Mouse (Mus musculus) limb, embryonic 14.5 days (tissue): Measurements from ENCODE around the gene Exoc3l. TPM values are rescaled to one million over a fixed set of nuclear protein-coding genes. Genes with fewer than 3 reads are reported as not detected.

Experiments
- ATAC-seq: fragments of 200-750 bp; cut with Nextera tagmentation; 2 replicates; pipeline ENCODE4 v1.8.0; 2017; ENCODE audit warnings: low read depth, moderate number of reproducible peaks, moderate TSS enrichment; ENCODE audit not compliant: low FRiP score
- DNase-seq: peaks from one replicate; pipeline ENCODE4 v3.0.0-alpha.2; 2015; ENCODE audit warnings: low spot score
- H3K27ac ChIP-seq: fragments of 300-500 bp; sonication (generic); replicated peaks from 2 replicates; pipeline ENCODE4 v1.5.1; 2014; ENCODE audit warnings: low read depth, mild to moderate bottlenecking, low read length, moderate library complexity, mixed read lengths
- H3K27me3 ChIP-seq: fragments of 300-500 bp; sonication (generic); 2 replicates; pipeline ENCODE4 v1.6.1; 2014; ENCODE audit warnings: low read length, mixed read lengths; ENCODE audit not compliant: control insufficient read depth, insufficient read depth
- H3K36me3 ChIP-seq: fragments of 300-500 bp; sonication (generic); 2 replicates; pipeline ENCODE4 v1.6.1; 2014; ENCODE audit warnings: mild to moderate bottlenecking, low read length, moderate library complexity, mixed read lengths; ENCODE audit not compliant: control insufficient read depth, insufficient read depth
- H3K4me1 ChIP-seq: fragments of 300-500 bp; sonication (generic); 2 replicates; pipeline ENCODE4 v1.6.1; 2014; ENCODE audit warnings: antibody characterized with exemption, low read length, mixed read lengths; ENCODE audit not compliant: control insufficient read depth, insufficient read depth
- H3K4me2 ChIP-seq: fragments of 300-500 bp; sonication (generic); replicated peaks from 2 replicates; pipeline ENCODE4 v1.6.1; 2014; ENCODE audit warnings: low read depth, mild to moderate bottlenecking, low read length, moderate library complexity; ENCODE audit not compliant: severe bottlenecking
- H3K4me3 ChIP-seq: fragments of 300-500 bp; sonication (generic); replicated peaks from 2 replicates; pipeline ENCODE4 v1.5.1; 2014; ENCODE audit warnings: low read length
- H3K9ac ChIP-seq: fragments of 300-500 bp; sonication (generic); 2 replicates; pipeline ENCODE4 v1.6.1; 2014; ENCODE audit warnings: mild to moderate bottlenecking, low read depth, low read length, moderate library complexity; ENCODE audit not compliant: severe bottlenecking
- H3K9me3 ChIP-seq: fragments of 300-500 bp; sonication (generic); 2 replicates; pipeline ENCODE4 v1.6.1; 2016; ENCODE audit warnings: low read length; ENCODE audit not compliant: control insufficient read depth
- POLR2A ChIP-seq: fragments of 200-500 bp; IDR thresholded peaks from 2 replicates; pipeline ENCODE4 v1.8.0; 2012; ENCODE audit warnings: inconsistent platforms, mild to moderate bottlenecking, moderate library complexity, borderline replicate concordance; ENCODE audit not compliant: insufficient read depth, insufficient read length; ENCODE audit errors: extremely low read depth
- WGBS: fragments of 180-500 bp; shearing (Covaris S2); extraction: QIAGEN DNeasy Blood & Tissue Kit; methylation state at CpG from one replicate; pipeline ENCODE4 v1.1.7; 2014; 5-methylcytosine and 5-hydroxymethylcytosine counted together
- polyA plus RNA-seq, 2 experiments: library from polyadenylated mRNA; depleted of rRNA in 1 of 2; stranded (reverse) in 1 of 2; unstranded in 1 of 2; fragments of >200 nt; fragmentation: Nextera tagmentation in 1 of 2; extraction: Ambion mirVana in 1 of 2; gene quantifications; 2 replicates each; pipeline versions ENCODE4 v1.2.1 to v1.2.3; 2012 to 2014

The Exoc3l gene
- polyA plus RNA-seq, 2 experiments: 7.4 to 14.4 TPM

DNA sequence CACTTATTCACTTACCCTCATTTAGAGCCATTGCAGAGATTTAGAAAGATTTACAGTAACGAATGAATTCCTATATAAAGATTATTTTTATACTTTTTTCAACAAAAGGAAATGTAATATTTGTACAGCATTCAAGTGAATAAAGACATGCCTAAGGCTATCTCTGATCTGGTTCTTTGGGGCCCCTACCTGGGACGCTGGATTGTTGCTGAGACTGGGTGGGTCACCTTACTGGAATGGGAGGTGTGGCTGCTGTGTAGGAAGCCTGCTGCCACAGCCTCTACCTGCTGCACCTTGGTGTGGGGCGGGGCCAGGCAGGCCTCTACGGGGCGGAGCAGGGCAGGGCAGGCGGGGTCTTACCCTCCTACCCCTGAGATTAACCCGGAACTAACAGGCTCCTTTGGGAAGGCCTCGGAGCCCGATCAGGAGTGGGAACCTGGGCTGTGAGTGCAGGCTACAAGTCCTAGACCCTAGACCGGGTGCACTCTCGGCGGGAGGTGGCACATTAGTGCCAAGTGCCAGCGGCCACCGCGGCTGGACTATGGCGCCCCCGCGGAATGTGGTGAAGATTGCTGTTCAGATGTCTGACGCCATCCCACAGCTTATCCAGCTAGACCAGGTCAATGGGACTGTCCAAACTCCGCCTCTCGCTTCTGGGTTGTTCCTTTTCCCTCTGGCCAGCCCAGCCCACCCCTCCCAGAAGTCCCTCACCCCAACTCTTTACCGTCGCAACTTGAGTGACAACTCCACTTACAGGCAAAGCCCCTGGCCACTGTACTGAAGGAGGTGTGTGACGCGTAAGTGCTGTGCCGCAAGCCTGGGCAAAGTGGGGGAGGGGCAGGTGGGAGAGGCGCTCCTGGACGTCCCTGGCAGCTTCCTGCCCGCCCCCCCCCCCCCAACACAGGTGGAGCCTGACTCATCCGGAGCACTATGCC is 9.6 kb upstream of the Exoc3l start, which contains the start of gene Elmo3:
TSS of gene Elmo3 (plus strand) at position 391 of the 935 bp plus-strand sequence.
- Histone ChIP-seq H3K4me1 (peaks cover 18% of the 10 kb centered on the region), H3K9me3 (no peaks in the 10 kb centered on the region), H3K4me2 (peak within 1 kb of the TSS; percentile 66), H3K27ac (peak within 1 kb of the TSS; percentile 38; the same call in 1 of the 2 replicates), H3K4me3 (peak within 1 kb of the TSS; percentile 33), H3K36me3 (peaks cover 69% of the 10 kb centered on the region), H3K27me3 (no peaks in the 10 kb centered on the region), H3K9ac (peak within 1 kb of the TSS; percentile 54)
- TF ChIP-seq POLR2A: 0 out of 2 replicates have a peak, but pooled peaks have one; percentile 32
- DNase-seq (peak; percentile 28), ATAC-seq (peak; percentile 47)
- 9% methylated on average over 20 of the region's 30 CpGs for WGBS

DNA sequence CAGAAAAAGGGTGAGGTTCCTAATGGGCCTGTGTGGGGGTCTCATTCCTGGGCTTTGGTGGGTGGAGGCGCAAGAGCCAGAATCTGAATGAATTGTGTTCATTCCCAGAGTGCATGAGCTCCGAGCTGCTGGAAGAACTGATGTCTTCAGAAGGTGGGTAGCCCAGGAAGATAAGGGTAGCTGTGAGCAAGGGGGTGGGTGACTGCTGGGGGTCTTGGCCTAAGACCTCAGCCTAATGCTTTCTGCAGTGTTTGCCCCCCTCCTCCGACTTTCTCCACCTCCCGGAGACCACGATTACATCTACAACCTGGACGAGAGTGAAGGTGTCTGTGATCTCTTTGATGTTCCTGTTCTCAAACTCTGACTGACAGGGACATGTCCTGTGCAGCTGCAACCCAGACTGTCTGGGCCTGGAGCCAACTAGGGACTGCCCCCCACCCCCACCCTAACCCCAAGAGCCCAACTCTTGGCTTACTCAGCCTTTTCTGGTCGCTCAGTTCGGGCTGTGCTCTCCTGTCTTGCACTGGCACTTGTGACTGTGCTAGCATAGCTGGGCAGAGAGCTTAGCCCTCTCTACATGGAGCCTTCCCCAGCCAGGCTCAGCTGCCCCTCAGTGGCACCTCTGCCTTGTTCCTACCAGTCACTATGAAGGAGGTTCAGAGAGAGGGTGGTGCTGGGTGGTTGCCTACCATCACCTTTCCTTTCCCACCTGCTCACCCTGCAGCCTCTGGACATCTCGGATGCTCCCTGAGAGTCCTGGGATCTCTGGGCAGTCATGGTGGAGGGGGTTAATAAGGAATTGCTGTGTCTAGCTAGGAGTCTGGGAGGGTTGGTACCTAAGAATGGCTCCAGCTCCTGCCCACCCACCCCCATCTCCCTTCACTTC is 8.7 kb upstream of the Exoc3l start:
- H3K9ac ChIP-seq: no peak overlapping the region
- peak overlapping the region; percentile 66; the same call in 1 of the 2 replicates for H3K4me2 ChIP-seq
- no peak overlapping the region for H3K4me3 ChIP-seq
- H3K27me3 ChIP-seq: no peaks in the 10 kb centered on the region
- peak; percentile 11; the same call in 1 of the 2 replicates for ATAC-seq
- WGBS: 65% methylated on average over 9 of the region's 9 CpGs
- peak overlapping the region; percentile 38; the same call in 1 of the 2 replicates for H3K27ac ChIP-seq
- DNase-seq: peak; percentile 17
- no peak for TF ChIP-seq POLR2A
- H3K4me1 ChIP-seq: peaks cover 18% of the 10 kb centered on the region
- H3K9me3 ChIP-seq: no peaks in the 10 kb centered on the region
- H3K36me3 ChIP-seq: peaks cover 77% of the 10 kb centered on the region

DNA sequence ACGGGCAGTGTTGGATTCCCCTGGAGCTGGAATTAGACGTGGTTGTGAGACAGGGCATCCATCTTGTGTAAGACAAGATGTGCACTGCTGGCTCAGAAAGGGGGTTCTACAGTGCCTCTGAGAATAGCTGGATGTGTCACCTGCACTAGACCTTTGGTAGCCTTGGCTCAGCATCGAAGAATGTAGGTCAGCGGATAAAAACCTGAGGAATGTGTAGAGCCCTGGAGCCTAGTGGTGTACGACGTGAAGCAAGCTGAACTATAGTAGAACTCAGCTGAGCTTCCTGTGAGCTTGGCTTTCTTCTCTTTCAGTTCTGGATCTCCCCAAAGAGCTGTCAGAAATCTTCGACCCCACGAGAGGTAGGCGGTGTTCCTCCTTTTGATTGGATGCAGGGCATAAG is 8.0 kb upstream of the Exoc3l start:
- H3K4me2 ChIP-seq: no peak overlapping the region
- H3K4me1 ChIP-seq: peaks cover 20% of the 10 kb centered on the region
- no peak overlapping the region for H3K9ac ChIP-seq
- WGBS: 81% methylated on average over 9 of the region's 9 CpGs
- ATAC-seq (no peak), DNase-seq (no peak)
- H3K27ac ChIP-seq: no peak overlapping the region
- H3K9me3 ChIP-seq: no peaks in the 10 kb centered on the region
- no peaks in the 10 kb centered on the region for H3K27me3 ChIP-seq
- TF ChIP-seq POLR2A: no peak
- peaks cover 77% of the 10 kb centered on the region for H3K36me3 ChIP-seq
- H3K4me3 ChIP-seq: no peak overlapping the region

DNA sequence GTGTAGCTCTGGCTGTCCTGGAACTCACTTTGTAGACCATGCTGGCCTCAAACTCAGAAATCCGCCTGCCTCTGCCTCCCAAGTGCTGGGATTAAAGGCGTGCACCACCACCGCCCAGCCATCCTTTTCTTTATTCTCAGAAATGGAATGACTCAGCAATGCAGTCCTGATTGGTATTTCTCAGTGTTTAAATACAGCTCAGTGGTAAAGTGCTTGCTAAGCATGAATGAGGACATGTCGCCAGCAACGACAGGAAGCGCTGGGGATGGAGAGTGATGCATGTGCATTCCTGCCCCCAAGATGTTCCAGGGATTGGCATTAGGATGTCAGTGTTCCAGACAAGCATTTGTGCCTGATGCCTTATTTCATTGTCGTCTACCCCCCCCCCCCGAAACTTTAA is 7.5 kb upstream of the Exoc3l start:
- DNase-seq (no peak), ATAC-seq (no peak)
- Histone ChIP-seq H3K27ac (no peak overlapping the region), H3K27me3 (no peaks in the 10 kb centered on the region), H3K4me2 (no peak overlapping the region), H3K9me3 (no peaks in the 10 kb centered on the region), H3K36me3 (peaks cover 74% of the 10 kb centered on the region), H3K4me3 (no peak overlapping the region), H3K9ac (no peak overlapping the region), H3K4me1 (peaks cover 25% of the 10 kb centered on the region)
- no peak for TF ChIP-seq POLR2A
- WGBS: 83% methylated on average over 8 of the region's 8 CpGs

DNA sequence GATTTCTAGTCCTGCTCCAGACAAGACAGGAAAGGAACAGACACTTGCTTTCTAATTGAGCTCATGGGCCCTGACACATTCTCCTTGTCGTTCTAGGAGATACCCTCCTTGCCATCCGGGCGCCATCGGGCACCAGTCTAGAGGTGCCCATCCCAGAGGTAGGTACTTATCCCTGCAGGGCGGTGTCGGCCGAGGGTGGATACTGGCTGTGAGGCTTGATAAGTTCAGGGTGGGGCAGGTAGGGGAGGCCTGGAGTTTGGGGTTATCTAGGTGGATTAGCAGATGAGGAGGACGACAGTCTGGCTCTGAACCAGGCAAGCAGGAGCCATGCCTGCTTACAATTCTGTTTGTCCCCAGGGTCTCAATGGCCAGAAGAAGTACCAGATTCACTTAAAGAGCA is 4.1 kb upstream of the Exoc3l start:
- Histone ChIP-seq H3K9ac (no peak overlapping the region), H3K4me1 (peaks cover 21% of the 10 kb centered on the region), H3K27me3 (no peaks in the 10 kb centered on the region), H3K4me2 (no peak overlapping the region), H3K4me3 (no peak overlapping the region), H3K36me3 (peaks cover 59% of the 10 kb centered on the region), H3K27ac (no peak overlapping the region), H3K9me3 (no peaks in the 10 kb centered on the region)
- no peak for DNase-seq
- TF ChIP-seq POLR2A: no peak
- WGBS: 93% methylated on average over 8 of the region's 8 CpGs
- no peak for ATAC-seq
